Mouse (Mus musculus): ENCODE results near the gene Ddx59. TPM values are rescaled to one million over a fixed set of nuclear protein-coding genes. Genes with fewer than 3 reads are reported as not detected.

The Ddx59 gene
- polyA plus RNA-seq, 1 experiment from 2014 or later: 18.2 TPM

GRCm38 (mm10) chr1:136415756-136416126 lies 670 bp downstream of the Ddx59 start:
- Histone ChIP-seq H3K27ac (no peak overlapping the region), H3K4me3 (peak overlapping the region; percentile 68), H3K4me2 (peak overlapping the region; percentile 58), H3K9ac (0 out of 2 replicates have a peak overlapping the region, but pooled peaks have one; percentile 80), H3K27me3 (no peaks in the 10 kb centered on the region), H3K36me3 (ENCODE audit: poor library complexity, severe bottlenecking) (peaks cover 16% of the 10 kb centered on the region; the same call in 1 of the 2 replicates), H3K9me3 (replicated peaks) (no peaks in the 10 kb centered on the region), H3K4me1 (peaks cover 7% of the 10 kb centered on the region)
- no peak for ATAC-seq
- 44% methylated on average over 2 of the region's 2 CpGs for WGBS

- WGBS: 94% methylated on average over 6 of the region's 6 CpGs
- no peak overlapping the region for H3K27ac ChIP-seq
- H3K4me2 ChIP-seq: no peak overlapping the region
- no peak overlapping the region for H3K9ac ChIP-seq
- no peak for ATAC-seq
- H3K36me3 ChIP-seq (ENCODE audit: poor library complexity, severe bottlenecking): peaks cover 26% of the 10 kb centered on the region
- H3K27me3 ChIP-seq: no peaks in the 10 kb centered on the region
- no peaks in the 10 kb centered on the region for H3K9me3 ChIP-seq (replicated peaks)
- no peak overlapping the region for H3K4me3 ChIP-seq
- peaks cover 7% of the 10 kb centered on the region for H3K4me1 ChIP-seq
These were observed 3.3 kb downstream of the Ddx59 start for GRCm38 (mm10) chr1:136418393-136418792.

GRCm38 (mm10) chr1:136427166-136427969 lies 12.3 kb downstream of the Ddx59 start:
- no peak for ATAC-seq
- Histone ChIP-seq H3K4me2 (no peak overlapping the region), H3K27me3 (no peaks in the 10 kb centered on the region), H3K9ac (no peak overlapping the region), H3K4me3 (no peak overlapping the region), H3K27ac (no peak overlapping the region), H3K36me3 (ENCODE audit: poor library complexity, severe bottlenecking) (peaks cover 16% of the 10 kb centered on the region), H3K9me3 (replicated peaks) (no peaks in the 10 kb centered on the region), H3K4me1 (no peaks in the 10 kb centered on the region)
- 80% methylated on average over 11 of the region's 11 CpGs for WGBS

- 89% methylated on average over 4 of the region's 4 CpGs for WGBS
- no peak overlapping the region for H3K4me3 ChIP-seq
- no peaks in the 10 kb centered on the region for H3K9me3 ChIP-seq (replicated peaks)
- no peak overlapping the region for H3K4me2 ChIP-seq
- H3K4me1 ChIP-seq: no peaks in the 10 kb centered on the region
- ATAC-seq: no peak
- H3K9ac ChIP-seq: no peak overlapping the region
- H3K27ac ChIP-seq: no peak overlapping the region
- H3K27me3 ChIP-seq: no peaks in the 10 kb centered on the region
- H3K36me3 ChIP-seq (ENCODE audit: poor library complexity, severe bottlenecking): peaks cover 18% of the 10 kb centered on the region
These were observed 13.9 kb downstream of the Ddx59 start for GRCm38 (mm10) chr1:136428981-136429380.

GRCm38 (mm10) chr1:136430126-136430818 lies 15.2 kb downstream of the Ddx59 start:
- Histone ChIP-seq H3K9me3 (replicated peaks) (no peaks in the 10 kb centered on the region), H3K27me3 (no peaks in the 10 kb centered on the region)
- WGBS: 80% methylated on average over 7 of the region's 7 CpGs

GRCm38 (mm10) chr1:136440741-136441140 lies 25.7 kb downstream of the Ddx59 start:
- no peak overlapping the region for H3K9ac ChIP-seq
- H3K4me2 ChIP-seq: no peak overlapping the region
- WGBS: 91% methylated on average over 7 of the region's 7 CpGs
- no peak overlapping the region for H3K27ac ChIP-seq
- H3K36me3 ChIP-seq (ENCODE audit: poor library complexity, severe bottlenecking): peaks cover 10% of the 10 kb centered on the region
- H3K4me1 ChIP-seq: no peaks in the 10 kb centered on the region
- no peak overlapping the region for H3K4me3 ChIP-seq
- ATAC-seq: no peak
- H3K9me3 ChIP-seq (replicated peaks): no peaks in the 10 kb centered on the region
- no peaks in the 10 kb centered on the region for H3K27me3 ChIP-seq

More at GRCm38 (mm10) chr1:136430126-136430818, 15.2 kb downstream of the Ddx59 start:
- Histone ChIP-seq H3K36me3 (ENCODE audit: poor library complexity, severe bottlenecking) (peaks cover 22% of the 10 kb centered on the region), H3K4me2 (no peak overlapping the region), H3K4me3 (no peak overlapping the region), H3K4me1 (no peaks in the 10 kb centered on the region), H3K9ac (no peak overlapping the region), H3K27ac (no peak overlapping the region)
- no peak for ATAC-seq

GRCm38 (mm10) chr1:136442809-136443208 lies 27.7 kb downstream of the Ddx59 start:
- WGBS: 68% methylated on average over 9 of the region's 9 CpGs
- Histone ChIP-seq H3K9ac (no peak overlapping the region), H3K4me1 (no peaks in the 10 kb centered on the region), H3K9me3 (replicated peaks) (no peaks in the 10 kb centered on the region), H3K4me3 (no peak overlapping the region), H3K36me3 (ENCODE audit: poor library complexity, severe bottlenecking) (peaks cover 7% of the 10 kb centered on the region), H3K27me3 (no peaks in the 10 kb centered on the region), H3K27ac (no peak overlapping the region), H3K4me2 (no peak overlapping the region)
- ATAC-seq: no peak

GRCm38 (mm10) chr1:136444555-136445255 lies 29.6 kb downstream of the Ddx59 start:
- H3K4me2 ChIP-seq: no peak overlapping the region
- no peak for ATAC-seq
- 90% methylated on average over 12 of the region's 12 CpGs for WGBS

GRCm38 (mm10) chr1:136446933-136447332 lies 31.9 kb downstream of the Ddx59 start:
- Histone ChIP-seq H3K27me3 (no peaks in the 10 kb centered on the region), H3K27ac (no peak overlapping the region), H3K4me3 (no peak overlapping the region), H3K36me3 (ENCODE audit: poor library complexity, severe bottlenecking) (no peaks in the 10 kb centered on the region), H3K9ac (no peak overlapping the region), H3K9me3 (replicated peaks) (no peaks in the 10 kb centered on the region), H3K4me1 (no peaks in the 10 kb centered on the region), H3K4me2 (no peak overlapping the region)
- whole genome bisulfite sequencing: 45% methylated on average over 10 of the region's 10 CpGs
- ATAC-seq: no peak

More at GRCm38 (mm10) chr1:136444555-136445255, 29.6 kb downstream of the Ddx59 start:
- Histone ChIP-seq H3K27ac (no peak overlapping the region), H3K9ac (no peak overlapping the region), H3K27me3 (no peaks in the 10 kb centered on the region), H3K4me3 (no peak overlapping the region), H3K4me1 (no peaks in the 10 kb centered on the region), H3K9me3 (replicated peaks) (no peaks in the 10 kb centered on the region), H3K36me3 (ENCODE audit: poor library complexity, severe bottlenecking) (peaks cover 7% of the 10 kb centered on the region)

GRCm38 (mm10) chr1:136447338-136447737 lies 32.3 kb downstream of the Ddx59 start:
- no peak for ATAC-seq
- H3K27ac ChIP-seq: no peak overlapping the region
- WGBS: 69% methylated on average over 4 of the region's 4 CpGs
- H3K9me3 ChIP-seq (replicated peaks): no peaks in the 10 kb centered on the region
- no peak overlapping the region for H3K4me2 ChIP-seq
- H3K27me3 ChIP-seq: no peaks in the 10 kb centered on the region
- H3K9ac ChIP-seq: no peak overlapping the region
- H3K4me3 ChIP-seq: no peak overlapping the region
- H3K36me3 ChIP-seq (ENCODE audit: poor library complexity, severe bottlenecking): no peaks in the 10 kb centered on the region
- no peaks in the 10 kb centered on the region for H3K4me1 ChIP-seq

- WGBS: 97% methylated on average over 6 of the region's 6 CpGs
- Histone ChIP-seq H3K27me3 (0 out of 2 replicates have a peak, but pooled peaks cover 5% of the 10 kb centered on the region), H3K27ac (no peak overlapping the region), H3K4me2 (no peak overlapping the region), H3K4me3 (no peak overlapping the region), H3K4me1 (no peaks in the 10 kb centered on the region), H3K9ac (no peak overlapping the region), H3K36me3 (ENCODE audit: poor library complexity, severe bottlenecking) (no peaks in the 10 kb centered on the region), H3K9me3 (replicated peaks) (no peaks in the 10 kb centered on the region)
- no peak for ATAC-seq
These were observed 34.5 kb downstream of the Ddx59 start for GRCm38 (mm10) chr1:136449541-136449940.

GRCm38 (mm10) chr1:136450206-136450605 lies 35.1 kb downstream of the Ddx59 start:
- Histone ChIP-seq H3K4me2 (no peak overlapping the region), H3K36me3 (ENCODE audit: poor library complexity, severe bottlenecking) (no peaks in the 10 kb centered on the region), H3K9ac (no peak overlapping the region), H3K4me3 (no peak overlapping the region), H3K27me3 (peaks cover 11% of the 10 kb centered on the region), H3K4me1 (no peaks in the 10 kb centered on the region), H3K27ac (no peak overlapping the region), H3K9me3 (replicated peaks) (no peaks in the 10 kb centered on the region)
- no peak for ATAC-seq
- WGBS: 79% methylated on average over 5 of the region's 5 CpGs

Measured in forebrain, embryonic 13.5 days (tissue).